Mouse (Mus musculus) kidney, postnatal 14 days (tissue): ENCODE measurements at regions not wholly inside any gene's neighbourhood (a gene's known extent, or its start where the extent isn't known, plus 50 kb on each side); places are given as distances from the start of the nearest gene placed in this dataset.

Source experiments
- DNase-seq: peaks from one replicate; pipeline ENCODE4 v3.0.0; 2022; ENCODE audit warnings: mixed read lengths

- DNase-seq: no peak
These were observed 55.0 kb upstream of the Slit3 start for GRCm38 (mm10) chr11:35065959-35066414.

- no peak for DNase-seq
These were observed 63.2 kb upstream of the Slit3 start for GRCm38 (mm10) chr11:35057791-35058190.

GRCm38 (mm10) chr11:35055496-35056125 is 65.4 kb upstream of the Slit3 start:
- DNase-seq: no peak

- DNase-seq: peak; percentile 36
These were observed 67.4 kb upstream of the Slit3 start for GRCm38 (mm10) chr11:35053613-35053950.

GRCm38 (mm10) chr11:35052856-35053612 is 68.0 kb upstream of the Slit3 start:
- DNase-seq: no peak

- peak; percentile 15 for DNase-seq
These were observed 71.3 kb upstream of the Slit3 start for GRCm38 (mm10) chr11:35049663-35050215.

GRCm38 (mm10) chr11:35044659-35045058 is 76.4 kb upstream of the Slit3 start:
- no peak for DNase-seq

GRCm38 (mm10) chr11:35024448-35024847 is 96.6 kb upstream of the Slit3 start:
- no peak for DNase-seq

- DNase-seq: no peak
These were observed 97.2 kb upstream of the Slit3 start for GRCm38 (mm10) chr11:35023813-35024212.

- DNase-seq: no peak
These were observed 98.9 kb upstream of the Slit3 start for GRCm38 (mm10) chr11:35021990-35022625.

- DNase-seq: no peak
These were observed 104.0 kb upstream of the Slit3 start for GRCm38 (mm10) chr11:35016998-35017397.

- no peak for DNase-seq
These were observed 109.2 kb upstream of the Slit3 start for GRCm38 (mm10) chr11:35011521-35012476.

- peak; percentile 38 for DNase-seq
These were observed 114.1 kb upstream of the Slit3 start for GRCm38 (mm10) chr11:35006773-35007567.

GRCm38 (mm10) chr11:35005143-35005542 is 115.9 kb upstream of the Slit3 start:
- DNase-seq: no peak

GRCm38 (mm10) chr11:35004431-35004830 is 116.6 kb upstream of the Slit3 start:
- no peak for DNase-seq

GRCm38 (mm10) chr11:35003956-35004355 is 117.1 kb upstream of the Slit3 start:
- no peak for DNase-seq

- no peak for DNase-seq
These were observed 123.1 kb upstream of the Slit3 start for GRCm38 (mm10) chr11:34997906-34998305.

GRCm38 (mm10) chr11:34995515-34995914 is 125.5 kb upstream of the Slit3 start:
- DNase-seq: no peak

GRCm38 (mm10) chr11:34982775-34983457 is 138.1 kb upstream of the Slit3 start:
- no peak for DNase-seq

GRCm38 (mm10) chr11:34980210-34980609 is 140.8 kb upstream of the Slit3 start:
- DNase-seq: no peak

- DNase-seq: peak; percentile 43
These were observed 143.2 kb upstream of the Slit3 start for GRCm38 (mm10) chr11:34977861-34978260.
